Mouse (Mus musculus) bone marrow, adult 2 months (tissue): ENCODE data around the gene Atp8b4. TPM values are rescaled to one million over a fixed set of nuclear protein-coding genes. Genes with fewer than 3 reads are reported as not detected.

Experiments
- H3K27ac ChIP-seq: fragments of 200-500 bp; 2 replicates; pipeline ENCODE4 v1.5.1; 2012; ENCODE audit warnings: low read depth, mild to moderate bottlenecking, control low read depth, inconsistent platforms, low read length; ENCODE audit not compliant: control insufficient read depth, poor library complexity, insufficient read depth
- H3K4me1 ChIP-seq: fragments of 200-500 bp; 2 replicates; pipeline ENCODE4 v1.6.1; 2011; ENCODE audit warnings: low read length; ENCODE audit not compliant: control insufficient read depth, insufficient read depth
- H3K4me3 ChIP-seq: fragments of 200-500 bp; replicated peaks from 2 replicates; pipeline ENCODE3; 2011; ENCODE audit warnings: mild to moderate bottlenecking, low read depth, low read length, control low read depth; ENCODE audit not compliant: control insufficient read depth
- CTCF ChIP-seq: fragments of 200-500 bp; IDR thresholded peaks from 2 replicates; pipeline ENCODE4 v1.5.1; 2011; ENCODE audit warnings: low read length, control low read depth; ENCODE audit not compliant: control insufficient read depth, insufficient read depth
- POLR2A ChIP-seq: fragments of 200-500 bp; IDR thresholded peaks from 2 replicates; pipeline ENCODE4 v1.6.1; 2011; ENCODE audit warnings: low read depth, mild to moderate bottlenecking, control low read depth, low read length, borderline replicate concordance; ENCODE audit not compliant: control insufficient read depth
- WGBS: fragments of 180-500 bp; shearing (Covaris S2); methylation state at CpG from one replicate; pipeline ENCODE4 v1.1.7; 2018; 5-methylcytosine and 5-hydroxymethylcytosine counted together
- polyA plus RNA-seq: library from polyadenylated mRNA; stranded (reverse); fragments of >200 nt; gene quantifications from 2 replicates; pipeline ENCODE4 v1.2.4, GENCODE M21; 2011; ENCODE audit warnings: low replicate concordance; ENCODE audit not compliant: missing spikeins, insufficient read depth, insufficient read length

Gene Atp8b4
- polyA plus RNA-seq, 1 experiment, result 25.1 TPM

GRCm38 (mm10) chr2:126412759-126413158 is 87.7 kb downstream of the Atp8b4 start:
- TF ChIP-seq CTCF, result no peak
- TF ChIP-seq POLR2A, result no peak
- no peak overlapping the region for H3K27ac ChIP-seq
- H3K4me3 ChIP-seq, result no peak overlapping the region
- no peaks in the 10 kb centered on the region for H3K4me1 ChIP-seq

GRCm38 (mm10) chr2:126399454-126399853 is 101.0 kb downstream of the Atp8b4 start:
- TF ChIP-seq POLR2A, result no peak
- no peak for TF ChIP-seq CTCF
- Histone ChIP-seq H3K4me3 (no peak overlapping the region), H3K4me1 (no peaks in the 10 kb centered on the region), H3K27ac (no peak overlapping the region)
- 67% methylated on average over 2 of the region's 2 CpGs for WGBS

GRCm38 (mm10) chr2:126399017-126399416 is 101.5 kb downstream of the Atp8b4 start:
- no peak overlapping the region for H3K27ac ChIP-seq
- WGBS, result 23% methylated on average over 2 of the region's 2 CpGs
- no peak overlapping the region for H3K4me3 ChIP-seq
- no peak for TF ChIP-seq CTCF
- TF ChIP-seq POLR2A, result no peak
- no peaks in the 10 kb centered on the region for H3K4me1 ChIP-seq

GRCm38 (mm10) chr2:126398216-126398615 is 102.3 kb downstream of the Atp8b4 start:
- Histone ChIP-seq H3K4me1 (no peaks in the 10 kb centered on the region), H3K27ac (no peak overlapping the region), H3K4me3 (no peak overlapping the region)
- TF ChIP-seq CTCF, result no peak
- no peak for TF ChIP-seq POLR2A
- WGBS, result 20% methylated on average over 2 of the region's 2 CpGs

GRCm38 (mm10) chr2:126397513-126397912 is 103.0 kb downstream of the Atp8b4 start:
- WGBS, result 12% methylated on average over 8 of the region's 8 CpGs
- H3K4me1 ChIP-seq, result no peaks in the 10 kb centered on the region
- no peak for TF ChIP-seq CTCF
- TF ChIP-seq POLR2A, result no peak
- H3K27ac ChIP-seq, result no peak overlapping the region
- no peak overlapping the region for H3K4me3 ChIP-seq

- Histone ChIP-seq H3K27ac (no peak overlapping the region), H3K4me1 (no peaks in the 10 kb centered on the region), H3K4me3 (no peak overlapping the region)
- 68% methylated on average over 2 of the region's 2 CpGs for WGBS
- TF ChIP-seq POLR2A, result no peak
Measured at GRCm38 (mm10) chr2:126394924-126395323, 105.5 kb downstream of the Atp8b4 start.

- TF ChIP-seq CTCF (no peak), POLR2A (no peak)
Measured at GRCm38 (mm10) chr2:126387458-126388037, 112.9 kb downstream of the Atp8b4 start.

GRCm38 (mm10) chr2:126386056-126386455 is 114.4 kb downstream of the Atp8b4 start:
- Histone ChIP-seq H3K4me1 (no peaks in the 10 kb centered on the region; the same call in 1 of the 2 replicates), H3K4me3 (no peak overlapping the region), H3K27ac (no peak overlapping the region)
- TF ChIP-seq POLR2A (no peak), CTCF (no peak)

More at GRCm38 (mm10) chr2:126387458-126388037, 112.9 kb downstream of the Atp8b4 start:
- H3K4me1 ChIP-seq, result no peaks in the 10 kb centered on the region; the same call in 1 of the 2 replicates
- no peak overlapping the region for H3K4me3 ChIP-seq
- H3K27ac ChIP-seq, result no peak overlapping the region
- WGBS, result 15% methylated on average over 8 of the region's 8 CpGs

GRCm38 (mm10) chr2:126380300-126380699 is 120.2 kb downstream of the Atp8b4 start:
- H3K27ac ChIP-seq, result no peak overlapping the region
- TF ChIP-seq POLR2A (no peak), CTCF (no peak)
- 88% methylated on average over 5 of the region's 5 CpGs for WGBS

More at GRCm38 (mm10) chr2:126380300-126380699, 120.2 kb downstream of the Atp8b4 start:
- H3K4me1 ChIP-seq, result no peaks in the 10 kb centered on the region
- H3K4me3 ChIP-seq, result no peak overlapping the region
